Mouse (Mus musculus): ENCODE results near the gene Tctn3.
"Not testable (repeated sequence)": the region's sequence is repeated elsewhere in the genome, so short reads cannot be mapped to it uniquely, and the experiment has no call there.

Gene Tctn3

GRCm38 (mm10) chr19:40621616-40622015, 9.6 kb upstream of the Tctn3 start:
- DNase-seq: not testable (repeated sequence)

GRCm38 (mm10) chr19:40616021-40616420, 4.0 kb upstream of the Tctn3 start:
- no peak for DNase-seq

GRCm38 (mm10) chr19:40614811-40615210, 2.8 kb upstream of the Tctn3 start:
- no peak for DNase-seq

- no peak for DNase-seq
These were observed 4.4 kb downstream of the Tctn3 start for GRCm38 (mm10) chr19:40607676-40608075.

- DNase-seq: no peak
These were observed 6.8 kb downstream of the Tctn3 start for GRCm38 (mm10) chr19:40605189-40605588.

- no peak for DNase-seq
These were observed 10.2 kb downstream of the Tctn3 start for GRCm38 (mm10) chr19:40601870-40602269.

- not testable (repeated sequence) for DNase-seq
These were observed 11.2 kb downstream of the Tctn3 start for GRCm38 (mm10) chr19:40600846-40601245.

GRCm38 (mm10) chr19:40595831-40596230, 16.2 kb downstream of the Tctn3 start:
- DNase-seq: no peak

- no peak for DNase-seq
These were observed 16.8 kb downstream of the Tctn3 start for GRCm38 (mm10) chr19:40595231-40595630.

GRCm38 (mm10) chr19:40589530-40589880, 22.5 kb downstream of the Tctn3 start:
- DNase-seq: no peak

GRCm38 (mm10) chr19:40588847-40589529, 23.0 kb downstream of the Tctn3 start:
- DNase-seq: peak; percentile 98

GRCm38 (mm10) chr19:40588293-40588654, 23.8 kb downstream of the Tctn3 start, which contains the start of gene Aldh18a1:
Gene Aldh18a1 (minus strand): TSS chr19:40588463.
- peak; percentile 98 for DNase-seq

- no peak for DNase-seq
These were observed 24.3 kb downstream of the Tctn3 start for GRCm38 (mm10) chr19:40587491-40588292.

- DNase-seq: no peak
These were observed 25.1 kb downstream of the Tctn3 start for GRCm38 (mm10) chr19:40586908-40587307.

- DNase-seq: no peak
These were observed 30.4 kb downstream of the Tctn3 start for GRCm38 (mm10) chr19:40581662-40582061.

GRCm38 (mm10) chr19:40580902-40581301, 31.1 kb downstream of the Tctn3 start:
- no peak for DNase-seq

- DNase-seq: no peak
These were observed 36.6 kb downstream of the Tctn3 start for GRCm38 (mm10) chr19:40575438-40575837.

- DNase-seq: no peak
These were observed 41.3 kb downstream of the Tctn3 start for GRCm38 (mm10) chr19:40570726-40571125.

- no peak for DNase-seq
These were observed 44.4 kb downstream of the Tctn3 start for GRCm38 (mm10) chr19:40567616-40568015.

- no peak for DNase-seq
These were observed 48.0 kb downstream of the Tctn3 start for GRCm38 (mm10) chr19:40563880-40564645.

GRCm38 (mm10) chr19:40561521-40561920, 50.5 kb downstream of the Tctn3 start:
- not testable (repeated sequence) for DNase-seq

- DNase-seq: no peak
These were observed 56.0 kb downstream of the Tctn3 start for GRCm38 (mm10) chr19:40556029-40556428.

- no peak for DNase-seq
These were observed 56.9 kb downstream of the Tctn3 start for GRCm38 (mm10) chr19:40555136-40555535.

GRCm38 (mm10) chr19:40554343-40554742, 57.7 kb downstream of the Tctn3 start:
- no peak for DNase-seq

Measured in thymus, postnatal 4 days (tissue).